Mouse (Mus musculus): ENCODE data around the gene Gucy2g.

DNA sequence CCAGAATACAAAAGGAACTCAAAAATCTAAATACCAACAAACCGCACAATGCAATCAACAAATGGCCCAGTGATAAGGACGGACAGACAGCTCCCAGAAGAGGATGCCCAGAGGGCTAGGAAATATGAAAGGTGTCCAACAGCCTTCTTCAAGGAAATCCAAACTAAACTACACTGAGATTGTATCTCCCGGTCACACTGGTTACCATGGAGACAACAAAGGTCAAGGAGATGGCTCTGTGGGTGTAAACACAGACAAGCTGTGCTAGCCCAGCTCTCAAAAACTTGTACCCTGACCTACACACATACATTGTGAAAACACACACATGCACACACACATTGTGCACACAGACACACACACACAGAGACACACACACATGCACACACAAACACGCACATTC lies 78.8 kb downstream of the Gucy2g start:
- no peak for TF ChIP-seq GATA2 (IDR thresholded peaks at IDR 0.05; ENCODE audit: borderline replicate concordance, low read depth, low read length)
- no peak for TF ChIP-seq TAL1 (conservative IDR thresholded peaks at IDR 0.05; ENCODE audit: low read depth, low read length)
- TF ChIP-seq CTCF (IDR thresholded peaks at IDR 0.05; ENCODE audit: low read depth, low read length) = no peak
- no peak for TF ChIP-seq POLR2AphosphoS5 (IDR thresholded peaks at IDR 0.05; ENCODE audit: insufficient replicate concordance, low read depth, low read length)
